Mouse (Mus musculus) kidney, postnatal 14 days (tissue): ENCODE results near the gene Mapkap1.
"Not testable (repeated sequence)": the region's sequence is repeated elsewhere in the genome, so short reads cannot be mapped to it uniquely, and the experiment has no call there.

Experiments used
- DNase-seq: peaks from one replicate; pipeline ENCODE4 v3.0.0; 2022; ENCODE audit warnings: mixed read lengths

Mapkap1 gene

DNA sequence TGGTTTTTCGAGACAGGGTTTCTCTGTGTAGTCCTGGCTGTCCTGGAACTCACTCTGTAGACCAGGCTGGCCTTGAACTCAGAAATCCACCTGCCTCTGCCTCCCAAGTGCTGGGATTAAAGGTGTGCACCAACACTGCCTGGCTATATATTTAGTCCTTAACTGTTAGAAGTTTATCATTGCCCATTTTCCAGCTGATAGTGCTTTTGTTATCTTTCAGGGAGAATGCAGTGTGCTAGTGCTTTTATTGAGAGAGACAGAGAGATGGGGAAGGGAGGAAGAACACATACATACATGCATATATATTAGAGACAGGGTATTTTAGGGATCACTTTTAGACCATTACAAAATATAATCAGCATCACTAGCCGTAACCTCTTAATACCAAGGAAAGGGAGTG is 26.3 kb downstream of the Mapkap1 start:
- not testable (repeated sequence) for DNase-seq

DNA sequence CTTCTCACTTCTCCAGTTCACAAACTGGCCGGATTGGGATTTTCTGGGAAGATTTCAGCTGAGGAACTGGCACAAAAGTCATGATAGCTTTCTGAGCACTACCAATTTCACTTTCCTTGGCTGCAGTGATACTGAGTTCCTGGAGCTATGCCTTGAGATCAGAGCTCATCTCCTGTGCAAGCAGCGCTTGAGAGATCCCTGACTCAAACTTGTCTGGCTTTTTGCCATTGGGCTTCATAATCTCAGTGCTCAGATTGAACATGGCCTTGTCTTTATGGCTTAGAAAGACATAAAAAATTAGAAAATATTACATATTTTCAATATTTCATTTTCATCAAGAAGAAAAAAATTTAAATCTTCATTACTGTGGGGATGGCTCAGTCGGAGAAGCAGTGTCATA is 29.8 kb downstream of the Mapkap1 start:
- DNase-seq, result no peak

DNA sequence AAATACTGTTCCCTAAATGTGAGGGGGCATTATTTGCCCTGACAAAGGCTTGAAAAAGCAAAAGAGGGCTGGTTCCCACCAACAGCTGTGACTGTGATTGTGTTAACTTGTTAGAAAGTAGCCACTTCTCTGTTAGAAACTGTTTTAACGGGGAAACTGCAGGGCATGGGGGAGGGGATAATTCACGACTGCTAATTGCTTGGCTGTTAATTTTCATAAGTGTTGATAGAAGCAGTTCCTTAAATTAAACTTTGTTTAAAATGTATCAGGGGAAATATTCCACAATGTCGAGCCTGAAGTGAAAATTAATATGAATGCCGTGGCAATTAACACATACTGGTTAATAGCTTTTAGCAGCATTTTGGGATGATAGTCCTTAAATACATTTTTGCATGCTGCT is 42.2 kb downstream of the Mapkap1 start:
- DNase-seq, result no peak

DNA sequence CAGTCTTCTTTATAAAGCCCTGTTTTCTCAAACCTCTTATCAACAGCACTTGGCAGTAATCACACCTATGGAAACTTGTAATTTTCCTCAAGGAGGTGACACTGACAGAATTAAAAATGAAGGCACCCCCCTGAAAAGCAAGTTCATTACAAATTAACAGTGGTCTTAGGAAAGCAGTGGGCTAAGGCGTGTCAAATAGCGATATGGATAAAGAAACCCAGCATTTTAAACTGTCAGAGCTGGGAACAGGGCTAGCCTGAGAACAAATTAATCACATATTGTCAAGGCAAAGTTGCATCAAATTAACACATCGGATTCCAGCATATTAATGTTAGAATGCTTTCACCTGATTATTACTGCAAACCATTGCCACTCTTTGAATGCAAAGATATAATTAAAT is 55.9 kb downstream of the Mapkap1 start:
- DNase-seq, result no peak

DNA sequence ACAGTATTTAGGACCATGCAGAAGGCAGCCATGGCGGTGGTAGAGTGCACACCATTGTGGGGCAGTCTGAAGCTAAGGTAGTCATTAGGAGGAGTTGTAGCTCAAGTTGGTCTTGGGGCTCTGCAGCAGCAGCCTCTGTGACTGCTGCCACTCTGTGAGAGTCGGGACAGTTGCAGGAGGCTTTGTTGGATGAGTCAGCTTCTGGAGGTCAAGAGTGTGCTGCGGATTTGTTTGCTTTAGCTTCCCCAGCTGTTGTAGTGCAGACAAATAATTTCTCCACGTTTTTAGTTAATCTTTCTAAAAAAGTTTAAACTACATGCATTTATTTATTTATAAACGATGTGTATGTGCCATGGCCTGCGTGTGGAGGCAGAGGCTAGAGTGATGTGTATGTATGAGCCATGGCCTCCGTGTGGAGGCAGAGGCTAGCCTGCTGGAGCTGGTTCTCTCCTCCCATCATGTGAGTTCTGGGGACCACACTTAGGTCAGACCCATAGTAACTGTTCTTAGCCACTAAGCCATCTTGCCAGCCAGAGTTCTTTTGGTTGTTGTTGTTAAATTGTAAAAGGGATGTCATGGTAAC is 62.1 kb downstream of the Mapkap1 start:
- no peak for DNase-seq

DNA sequence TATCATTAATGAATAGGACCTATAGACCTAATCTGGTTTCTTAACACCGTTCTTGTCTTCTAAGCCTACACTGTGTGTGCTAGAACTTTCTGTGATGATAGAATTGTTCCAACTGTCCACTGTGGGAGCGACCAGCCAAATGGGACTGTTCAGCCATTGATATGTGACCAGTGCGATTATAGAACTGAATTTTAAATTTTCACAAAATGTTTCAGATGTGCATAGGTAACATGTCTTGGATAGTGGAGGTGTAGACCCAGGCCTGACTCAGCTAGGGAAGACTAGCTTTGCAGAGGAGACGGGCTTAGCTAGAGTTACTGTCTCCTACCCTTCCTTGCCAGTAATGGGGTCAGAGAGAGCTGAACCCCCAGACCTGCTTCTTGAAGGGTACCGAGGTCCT is 62.8 kb downstream of the Mapkap1 start:
- no peak for DNase-seq

DNA sequence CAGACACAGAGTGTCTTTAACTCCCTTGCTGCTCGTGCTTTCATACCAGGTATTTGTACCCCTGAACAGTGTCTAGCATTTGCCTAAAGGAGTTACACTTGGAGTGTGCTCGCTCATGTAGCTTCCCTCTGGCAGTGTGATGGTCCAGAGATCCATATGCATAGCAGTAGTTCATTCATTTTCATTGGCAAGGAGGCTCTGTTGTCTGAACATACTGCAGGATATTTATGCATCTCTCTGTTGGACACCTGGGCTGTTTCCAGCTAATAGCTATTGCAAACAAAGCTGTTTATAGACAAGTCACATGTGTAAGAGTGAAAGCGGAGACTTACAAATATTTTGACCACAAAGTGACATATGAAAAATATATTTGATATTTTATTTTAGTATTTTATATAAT is 67.2 kb downstream of the Mapkap1 start:
- DNase-seq, result no peak

DNA sequence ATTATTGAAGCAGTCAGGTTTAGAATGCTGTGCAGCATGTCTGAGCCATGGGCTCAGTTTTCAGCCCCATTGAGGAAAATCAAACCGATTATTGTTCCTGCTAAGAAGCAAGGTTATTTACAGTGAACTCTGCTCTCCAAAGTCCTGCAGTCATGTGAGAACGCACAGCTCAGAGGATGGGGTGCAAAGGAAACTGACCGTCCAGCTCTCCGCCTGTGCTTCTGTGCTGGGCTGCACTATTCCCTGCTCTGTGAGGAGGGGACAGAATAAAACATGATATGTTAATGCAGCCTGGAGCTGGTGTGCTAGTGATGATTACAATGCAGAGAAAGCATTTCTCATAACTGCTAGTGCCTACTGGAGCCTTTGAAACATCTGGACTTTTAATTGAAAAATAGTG is 74.8 kb downstream of the Mapkap1 start:
- no peak for DNase-seq

DNA sequence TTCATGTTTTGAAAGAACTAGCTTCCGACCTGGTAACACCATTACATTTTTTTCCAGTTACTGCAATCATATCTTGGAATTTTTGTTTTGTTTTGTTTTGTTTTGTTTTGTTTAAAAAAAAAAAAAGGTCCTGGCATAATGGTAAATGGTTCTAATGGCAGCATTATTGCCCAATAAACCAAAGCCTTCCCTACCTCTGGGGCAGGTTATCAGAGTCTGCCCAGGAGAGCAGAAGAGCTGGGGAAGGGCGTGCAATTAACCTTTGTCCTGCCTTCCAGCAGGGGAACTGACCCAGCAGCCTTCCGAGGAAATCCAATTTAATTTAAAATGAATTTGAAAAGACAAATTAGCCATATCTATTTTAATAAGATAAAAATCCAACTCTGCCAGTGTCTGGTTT is 75.5 kb downstream of the Mapkap1 start:
- DNase-seq, result no peak

DNA sequence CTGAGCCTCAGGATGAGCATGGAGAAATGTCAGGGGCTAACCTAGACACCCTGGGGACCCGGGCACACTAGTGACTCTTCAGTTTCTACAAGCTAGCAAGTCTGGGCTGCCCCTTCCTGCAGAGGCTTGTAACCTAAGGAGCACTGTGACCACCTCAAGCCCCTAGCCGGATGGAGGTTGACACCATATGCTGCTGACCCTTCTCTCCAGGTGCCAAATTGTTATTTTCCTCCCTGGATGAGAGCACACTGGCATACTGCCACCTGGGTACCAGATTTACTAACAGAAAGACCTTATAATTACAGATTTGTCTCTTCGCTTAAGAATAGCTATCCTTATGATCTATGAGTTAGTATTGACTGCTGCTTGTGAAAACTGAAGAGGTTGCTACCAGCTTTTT is 76.0 kb downstream of the Mapkap1 start:
- no peak for DNase-seq

DNA sequence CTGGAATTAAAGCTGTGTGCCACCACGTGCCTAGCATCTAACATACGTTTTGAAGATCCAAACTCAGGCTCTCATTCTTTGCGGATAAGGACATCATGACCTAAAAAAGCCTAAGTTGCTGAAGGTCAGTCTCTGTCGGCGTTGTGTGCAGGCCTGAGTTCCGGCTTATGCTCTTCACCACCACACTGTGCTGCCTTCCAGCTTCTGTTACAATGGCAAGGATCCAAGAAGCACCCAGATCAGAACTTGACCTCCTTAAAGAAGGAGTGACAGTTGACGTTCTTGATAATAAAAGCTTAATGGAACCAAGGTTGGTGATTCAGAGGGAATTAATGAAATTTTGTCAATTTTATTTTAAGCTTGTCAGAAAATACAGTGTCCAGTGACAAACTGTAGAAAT is 80.7 kb downstream of the Mapkap1 start:
- no peak for DNase-seq

DNA sequence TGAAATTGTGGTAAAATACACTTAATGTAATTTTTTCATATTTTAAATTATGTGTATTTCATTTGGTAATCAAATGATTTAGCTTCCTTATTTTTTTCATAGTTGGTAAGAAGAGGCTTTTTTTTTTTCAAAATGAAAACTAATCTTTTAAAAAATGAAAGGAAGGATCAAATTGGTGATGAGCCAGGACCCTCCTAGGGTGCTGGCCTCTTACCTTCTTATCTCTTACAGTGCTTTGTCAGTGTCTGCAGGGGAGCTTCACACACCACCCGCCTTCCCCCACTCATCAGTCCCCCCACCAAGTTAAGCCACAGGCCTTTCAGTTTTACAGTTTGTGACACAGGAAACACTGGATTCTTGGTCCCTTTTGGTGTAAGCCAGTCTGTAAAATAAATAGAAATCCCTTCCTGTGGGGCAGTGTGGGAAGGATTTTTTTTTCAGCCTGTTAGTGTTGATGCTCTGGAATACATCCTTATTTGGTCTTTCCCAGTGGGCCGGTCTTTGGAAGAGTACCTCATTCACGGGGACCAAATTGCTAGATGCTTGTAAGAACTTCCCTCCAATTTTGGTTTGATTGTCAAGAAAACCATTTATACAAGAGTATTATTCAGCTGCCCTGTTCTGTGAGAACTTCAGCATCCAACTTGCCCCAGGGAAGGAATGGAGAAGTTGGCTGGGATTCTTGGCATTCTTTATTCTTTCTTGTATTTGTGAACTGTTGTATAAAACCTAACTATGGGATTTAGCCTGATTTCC is 97.6 kb downstream of the Mapkap1 start:
- DNase-seq, result no peak

DNA sequence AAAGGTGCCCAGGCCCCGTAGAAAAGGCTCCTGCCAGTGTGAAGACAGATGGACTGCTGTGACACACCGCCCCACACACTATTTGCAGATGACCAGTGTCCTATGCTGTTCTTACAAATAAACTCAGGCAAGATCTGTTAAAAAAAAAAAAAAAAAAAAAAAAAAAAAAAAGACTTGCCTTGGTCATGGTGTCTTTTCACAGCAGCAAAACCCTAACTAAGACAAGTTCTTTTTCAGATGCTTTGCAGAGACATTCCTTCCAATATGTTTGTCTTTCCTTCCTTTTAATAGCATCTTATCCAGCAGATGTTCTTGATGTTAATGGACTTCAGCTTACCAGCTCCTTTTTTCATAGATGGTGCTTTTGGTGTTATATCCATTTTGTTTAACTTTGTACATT is 99.6 kb downstream of the Mapkap1 start:
- DNase-seq, result not testable (repeated sequence)

DNA sequence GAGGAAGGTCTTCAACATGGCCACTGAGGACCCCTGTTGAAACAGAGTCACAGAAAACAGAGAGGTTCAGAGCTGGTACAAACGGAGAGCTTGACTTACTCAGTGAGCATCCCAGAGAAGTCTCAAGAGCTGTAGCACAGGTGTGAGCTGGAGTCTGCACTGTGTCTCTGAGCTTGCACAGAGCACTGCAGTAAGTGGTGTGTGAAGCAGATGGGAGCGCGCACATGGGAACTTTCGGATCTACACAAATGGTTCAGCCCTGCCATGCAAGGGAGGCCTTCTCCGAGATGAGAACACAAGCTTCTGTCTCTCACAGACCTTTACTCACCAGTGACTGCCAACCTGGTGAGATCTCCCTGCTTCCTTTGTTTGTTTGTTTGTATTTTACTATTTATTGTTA is 103.3 kb downstream of the Mapkap1 start:
- no peak for DNase-seq

DNA sequence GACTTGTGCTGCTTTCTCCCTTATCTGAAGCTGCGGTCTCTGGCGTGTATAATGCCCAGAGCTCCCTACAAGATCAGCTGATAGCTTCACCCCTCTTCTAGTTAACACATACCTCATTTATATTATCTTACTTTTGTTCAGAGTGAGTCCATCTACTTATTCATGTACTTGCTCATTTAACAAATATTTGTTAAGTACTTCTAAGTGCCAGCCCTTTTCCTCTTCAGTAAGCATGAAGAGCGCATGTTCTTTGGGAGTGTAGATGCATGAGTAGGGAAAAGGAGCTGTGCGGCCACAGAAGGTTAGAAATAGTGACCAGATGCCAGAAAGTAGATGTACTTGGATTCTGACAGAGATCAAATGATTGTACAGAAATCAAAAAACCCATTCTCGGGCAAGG is 108.7 kb downstream of the Mapkap1 start:
- DNase-seq, result no peak

DNA sequence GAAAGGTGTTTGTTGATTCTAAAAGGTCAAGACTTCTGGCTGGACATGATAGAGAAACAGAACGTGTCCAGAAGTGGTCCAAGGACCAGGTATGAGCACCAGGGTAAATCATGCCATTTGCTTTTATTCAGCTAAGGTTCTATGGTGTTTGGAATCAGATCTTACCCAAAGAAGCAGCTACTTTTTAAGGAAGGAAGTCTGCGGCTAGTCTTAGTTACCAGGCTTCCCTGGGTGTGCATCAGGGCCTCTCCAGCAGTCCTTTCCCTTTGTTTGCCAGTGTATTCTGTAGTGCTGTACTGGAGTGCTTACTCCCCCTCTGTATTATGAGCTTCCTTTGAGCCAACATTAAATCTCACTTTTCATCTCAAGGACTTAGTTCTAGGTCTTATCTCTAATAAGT is 111.5 kb downstream of the Mapkap1 start:
- no peak for DNase-seq

DNA sequence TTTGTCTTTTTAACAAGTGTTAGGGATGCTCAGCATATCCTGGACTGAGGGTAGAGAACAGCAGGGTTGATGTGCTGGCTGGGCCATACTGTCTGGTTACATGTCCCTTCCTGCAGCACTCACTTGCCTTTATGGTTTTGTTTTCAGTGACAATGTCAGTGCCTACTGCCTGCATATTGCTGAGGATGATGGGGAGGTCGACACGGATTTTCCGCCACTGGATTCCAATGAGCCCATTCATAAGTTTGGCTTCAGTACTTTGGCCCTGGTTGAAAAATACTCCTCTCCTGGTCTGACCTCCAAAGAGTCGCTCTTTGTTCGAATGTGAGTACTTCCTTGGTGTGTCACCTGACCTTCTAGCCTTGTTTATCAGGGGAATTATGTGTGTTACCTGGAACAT is 112.0 kb downstream of the Mapkap1 start:
- no peak for DNase-seq

DNA sequence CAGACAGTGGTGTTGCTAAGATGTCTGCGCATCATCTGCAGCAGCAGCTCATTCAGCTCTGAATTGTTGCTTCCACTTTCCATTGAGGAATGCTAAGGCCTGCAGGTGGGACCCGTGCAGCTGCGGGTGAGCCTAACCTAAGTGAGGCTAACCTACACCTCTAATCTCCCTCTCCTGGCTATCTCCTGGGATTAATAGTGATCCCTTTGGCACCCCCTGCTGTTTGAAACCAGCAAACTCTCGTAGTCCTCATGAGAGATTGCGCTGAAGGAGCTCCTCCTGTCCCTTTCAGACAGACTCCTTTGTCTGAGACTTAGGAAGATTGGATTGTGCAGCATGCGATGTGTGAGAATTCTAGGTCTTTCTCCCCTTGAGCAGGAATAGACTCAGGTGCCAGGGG is 113.0 kb downstream of the Mapkap1 start:
- peak; percentile 56 for DNase-seq

DNA sequence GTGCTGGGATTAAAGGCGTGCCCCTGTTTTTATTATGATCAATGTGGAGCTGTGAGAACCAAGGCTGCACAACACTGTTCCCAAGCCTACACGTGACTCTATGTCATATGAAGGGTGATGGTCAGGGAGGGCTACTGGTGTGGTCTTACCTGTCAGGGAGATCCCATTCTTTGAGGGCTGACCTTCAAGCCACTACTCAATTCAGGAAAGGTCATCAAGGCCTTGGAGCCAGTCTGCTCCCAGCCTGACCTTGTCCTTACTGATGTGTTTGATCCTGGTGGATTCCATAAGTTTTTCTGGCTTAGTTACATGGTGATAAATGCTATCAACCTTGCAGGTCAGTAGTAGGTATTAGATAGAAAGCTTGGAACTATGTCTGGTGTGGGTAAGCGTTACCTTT is 114.8 kb downstream of the Mapkap1 start:
- DNase-seq, result no peak

DNA sequence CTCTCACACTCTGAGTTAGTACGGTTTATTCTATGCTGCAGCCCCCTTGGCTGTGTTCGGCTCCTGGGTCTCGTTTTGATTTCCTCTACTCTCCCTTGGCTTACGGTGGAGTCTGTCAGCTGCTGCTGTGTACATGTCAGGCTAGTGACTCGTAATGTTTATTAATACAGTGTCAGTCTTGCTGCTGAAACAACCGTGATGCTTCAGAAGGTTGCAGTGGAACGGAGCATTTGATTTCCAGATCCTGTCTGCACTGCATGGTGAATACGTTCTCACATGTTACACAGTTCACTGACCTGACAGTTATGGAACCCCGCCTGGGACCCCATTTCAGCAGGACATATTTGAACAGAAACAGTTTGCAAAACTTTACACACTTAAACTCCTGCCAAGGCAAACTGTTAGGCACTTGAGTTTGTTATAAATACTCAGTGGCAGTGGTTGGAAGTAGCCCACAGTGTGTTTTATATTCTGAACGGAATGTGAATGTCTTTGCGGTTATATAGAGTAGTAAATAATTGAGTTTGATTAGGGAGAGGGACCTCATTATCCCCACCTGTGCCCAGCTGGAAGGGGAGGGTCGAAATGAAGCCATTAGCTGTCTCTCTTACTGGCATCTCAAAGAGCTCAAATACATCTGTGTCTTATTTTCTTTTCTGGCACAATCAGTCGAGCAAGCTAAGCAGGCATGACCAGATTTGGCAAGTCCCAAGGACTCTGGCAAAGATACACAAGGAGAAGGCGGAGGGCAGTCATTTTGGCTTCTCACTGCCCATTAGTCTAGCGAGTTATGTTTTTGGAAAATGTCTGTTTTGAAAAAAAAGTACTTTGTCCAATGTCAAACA is 120.2 kb downstream of the Mapkap1 start:
- DNase-seq, result no peak

DNA sequence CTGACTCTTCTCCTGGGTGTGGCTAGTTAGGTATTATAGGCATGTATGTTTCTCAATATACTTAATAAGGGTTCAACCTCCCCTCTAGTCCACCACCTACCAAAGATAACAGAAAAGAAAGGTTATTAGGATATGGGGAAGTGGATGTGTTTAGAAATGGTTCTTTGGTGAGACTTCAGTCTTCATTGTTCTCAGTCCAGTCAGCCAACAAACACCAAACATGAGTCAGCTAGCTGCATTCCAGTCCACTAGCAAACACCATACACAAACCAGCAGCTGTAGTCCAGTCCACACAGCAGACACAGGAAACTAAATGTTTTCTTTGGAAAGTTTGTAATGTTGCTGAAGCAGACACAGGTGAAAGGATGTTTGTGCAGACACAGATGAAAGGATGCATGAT is 121.9 kb downstream of the Mapkap1 start:
- no peak for DNase-seq

DNA sequence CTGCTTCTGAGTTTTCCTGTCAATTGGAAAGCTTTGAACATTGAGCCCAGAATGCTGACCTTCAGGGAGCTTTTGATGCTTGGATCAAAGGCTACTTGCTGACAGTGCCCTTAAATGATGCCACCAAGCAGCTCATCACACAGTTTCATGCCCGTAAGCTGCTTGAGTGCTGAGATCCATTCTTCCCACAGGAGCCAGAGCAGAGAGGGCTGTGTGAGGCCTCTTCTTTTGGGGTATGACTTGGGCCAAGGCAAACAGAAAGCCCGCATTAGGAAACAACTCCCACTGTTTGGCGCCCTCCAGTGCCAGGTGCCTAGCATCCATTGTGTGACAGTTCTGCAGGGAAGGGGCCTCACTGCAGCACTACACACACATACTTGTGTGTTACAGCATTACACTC is 123.5 kb downstream of the Mapkap1 start:
- no peak for DNase-seq

DNA sequence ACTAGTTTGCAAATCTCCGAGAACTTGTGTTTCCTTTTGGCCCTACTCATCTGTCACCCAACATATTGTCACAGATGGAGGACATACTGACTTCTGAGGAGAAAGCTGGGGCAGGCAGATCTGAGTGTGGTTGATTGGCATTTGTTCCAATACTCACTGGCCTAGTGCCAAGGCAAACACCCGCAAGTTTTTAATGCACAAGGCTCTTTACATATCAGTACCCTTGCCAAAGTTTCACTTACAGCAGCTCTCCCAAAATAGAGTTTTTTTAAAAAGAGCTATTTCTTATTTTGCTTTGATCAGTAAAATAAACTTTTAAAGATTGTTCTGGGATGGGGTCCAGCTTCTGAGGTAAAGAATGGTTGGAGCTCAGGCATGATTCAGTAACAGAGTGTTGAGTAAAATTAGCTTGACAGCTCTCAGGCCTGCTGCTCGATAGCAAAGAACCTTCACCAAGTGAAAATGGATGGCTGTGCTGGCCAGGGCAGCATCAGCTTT is 125.3 kb downstream of the Mapkap1 start:
- DNase-seq, result peak; percentile 25

DNA sequence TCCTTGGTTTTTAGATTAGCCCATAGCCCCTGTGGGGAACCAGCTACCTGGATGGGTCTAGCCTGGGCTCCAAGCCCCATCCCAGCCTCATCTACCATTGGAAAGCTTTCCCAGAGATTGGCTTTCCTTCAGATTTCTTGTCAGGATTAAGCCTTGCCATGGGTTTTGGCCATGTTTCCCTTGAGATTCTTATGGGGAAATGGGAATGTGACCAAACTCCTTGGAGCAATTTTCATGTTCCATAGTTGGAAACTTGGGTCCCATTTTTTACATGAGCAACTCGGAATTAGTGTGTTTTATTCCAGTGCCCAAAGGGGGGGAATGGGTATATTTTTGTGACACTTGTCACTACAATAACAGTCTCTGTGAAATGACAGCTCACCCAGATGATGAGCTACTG is 125.8 kb downstream of the Mapkap1 start:
- DNase-seq, result no peak
